Mouse (Mus musculus) kidney, adult 2 months (tissue): Measurements from ENCODE around the gene Ankrd36.
"Not testable (repeated sequence)": the region's sequence is repeated elsewhere in the genome, so short reads cannot be mapped to it uniquely, and the experiment has no call there.

Experiments
- CTCF ChIP-seq: fragments of 200-500 bp; conservative IDR thresholded peaks from 2 replicates; pipeline ENCODE4 v1.5.1; 2011; ENCODE audit warnings: low read depth, mild to moderate bottlenecking, control low read depth, low read length, moderate library complexity, mixed read lengths; ENCODE audit not compliant: insufficient read depth, insufficient read length
- POLR2A ChIP-seq: fragments of 200-500 bp; IDR thresholded peaks from one replicate; pipeline ENCODE4 v1.6.1; 2011; ENCODE audit warnings: low read depth, low read length, control low read depth

- not testable (repeated sequence) for TF ChIP-seq POLR2A, CTCF
Measured at GRCm38 (mm10) chr11:5544709-5545108, 24.8 kb upstream of the Ankrd36 start.
